Mouse (Mus musculus) E14TG2a.4 (cell line): Measurements from ENCODE around the gene Upp2.

Source experiments
- H3K27me3 ChIP-seq: 2 replicates; pipeline ENCODE4 v1.6.1; 2014; ENCODE audit warnings: low read length, control low read depth; ENCODE audit not compliant: insufficient read depth
- H3K36me3 ChIP-seq: 2 replicates; pipeline ENCODE4 v1.6.1; 2014; ENCODE audit warnings: low read length, control low read depth; ENCODE audit not compliant: insufficient read depth
- H3K4me1 ChIP-seq: replicated peaks from 2 replicates; pipeline ENCODE4 v1.6.1; 2014; ENCODE audit warnings: low read depth, low read length, control low read depth
- H3K4me3 ChIP-seq: replicated peaks from 2 replicates; pipeline ENCODE4 v1.5.1; 2014; ENCODE audit warnings: mild to moderate bottlenecking, low read length
- H3K9me3 ChIP-seq: 2 replicates; pipeline ENCODE4 v1.6.1; 2014; ENCODE audit warnings: low read length, control low read depth
- CTCF ChIP-seq: conservative IDR thresholded peaks from 2 replicates; pipeline ENCODE4 v1.5.1; 2014; ENCODE audit warnings: low read length
- NANOG ChIP-seq: IDR thresholded peaks from 2 replicates; pipeline ENCODE4 v1.6.1; 2014; ENCODE audit warnings: borderline replicate concordance, low read length, mixed read lengths
- POU5F1 ChIP-seq: IDR thresholded peaks from 2 replicates; pipeline ENCODE4 v1.6.1; 2014; ENCODE audit warnings: low read length, borderline replicate concordance

Gene Upp2

DNA sequence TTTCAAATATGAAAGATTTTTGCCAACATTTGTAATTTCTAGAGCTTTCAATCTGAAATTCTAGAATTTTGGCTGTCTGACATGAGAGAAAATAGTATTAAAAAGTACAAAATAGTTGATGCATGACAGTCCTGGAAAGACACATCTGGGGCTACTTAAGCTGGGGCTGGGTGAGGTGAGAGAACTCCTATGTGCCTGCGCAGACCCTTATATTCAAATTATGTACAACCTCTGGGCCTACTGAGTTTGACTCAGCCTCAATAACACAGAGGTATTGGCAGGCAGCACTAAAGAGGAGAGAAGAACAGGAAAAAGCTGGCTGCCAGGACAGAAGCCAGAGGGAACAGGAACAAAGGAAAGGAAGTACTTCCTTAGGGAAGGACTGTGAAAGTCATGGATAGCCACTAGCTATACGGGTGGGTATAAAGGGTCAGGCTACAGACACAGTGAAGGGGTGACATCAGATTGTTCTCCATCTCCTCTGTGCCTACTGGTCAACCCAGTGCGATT lies 211.9 kb downstream of the Upp2 start:
- Histone ChIP-seq H3K36me3 (no peaks in the 10 kb centered on the region), H3K9me3 (no peaks in the 10 kb centered on the region), H3K4me3 (no peak overlapping the region), H3K4me1 (no peaks in the 10 kb centered on the region), H3K27me3 (no peaks in the 10 kb centered on the region)
- TF ChIP-seq CTCF (no peak), NANOG (no peak), POU5F1 (no peak)

DNA sequence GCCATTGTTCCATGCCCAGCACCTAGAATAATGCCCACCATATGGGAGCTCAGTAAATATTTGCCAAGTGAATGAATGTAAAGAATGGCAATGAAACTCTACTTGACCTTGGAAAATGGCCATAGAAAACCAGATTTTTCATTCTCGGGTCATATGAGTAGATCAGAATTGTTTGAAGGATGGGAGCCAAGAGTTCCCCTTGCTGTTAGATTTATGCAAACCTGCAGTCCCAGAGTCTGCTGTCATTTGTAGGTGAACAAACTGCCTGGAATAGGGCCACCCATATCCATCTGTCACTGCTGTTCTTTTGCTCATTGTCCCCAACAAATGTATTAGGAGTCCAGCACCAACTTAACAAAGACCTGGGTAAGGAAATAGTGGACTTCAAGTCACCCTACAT lies 216.4 kb downstream of the Upp2 start:
- Histone ChIP-seq H3K4me3 (no peak overlapping the region), H3K27me3 (no peaks in the 10 kb centered on the region), H3K9me3 (no peaks in the 10 kb centered on the region), H3K4me1 (no peaks in the 10 kb centered on the region), H3K36me3 (no peaks in the 10 kb centered on the region)
- TF ChIP-seq NANOG (no peak), CTCF (no peak), POU5F1 (no peak)

DNA sequence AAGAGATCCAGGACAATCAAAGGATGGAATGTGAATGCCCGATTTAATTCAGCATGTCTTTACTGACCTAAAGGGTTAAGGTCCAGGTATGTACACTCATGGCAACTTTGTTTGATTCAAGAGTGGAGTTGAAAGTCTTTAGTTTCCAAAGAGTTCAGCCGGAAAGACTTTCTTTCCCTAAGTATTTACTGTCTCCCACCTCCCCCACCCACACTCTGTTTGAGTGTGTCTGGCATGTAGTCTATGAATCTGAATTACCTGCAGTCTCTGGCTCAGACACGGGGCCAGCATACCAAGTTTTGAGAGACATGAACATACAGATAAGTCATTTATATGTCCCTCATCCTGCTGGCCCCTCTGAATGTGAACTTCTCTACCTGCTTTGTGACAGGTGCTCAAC lies 219.1 kb downstream of the Upp2 start:
- TF ChIP-seq NANOG, result no peak
- no peak for TF ChIP-seq CTCF
- no peak for TF ChIP-seq POU5F1
- no peaks in the 10 kb centered on the region for H3K9me3 ChIP-seq
- H3K36me3 ChIP-seq, result no peaks in the 10 kb centered on the region
- H3K4me1 ChIP-seq, result no peaks in the 10 kb centered on the region
- no peaks in the 10 kb centered on the region for H3K27me3 ChIP-seq
- H3K4me3 ChIP-seq, result no peak overlapping the region

DNA sequence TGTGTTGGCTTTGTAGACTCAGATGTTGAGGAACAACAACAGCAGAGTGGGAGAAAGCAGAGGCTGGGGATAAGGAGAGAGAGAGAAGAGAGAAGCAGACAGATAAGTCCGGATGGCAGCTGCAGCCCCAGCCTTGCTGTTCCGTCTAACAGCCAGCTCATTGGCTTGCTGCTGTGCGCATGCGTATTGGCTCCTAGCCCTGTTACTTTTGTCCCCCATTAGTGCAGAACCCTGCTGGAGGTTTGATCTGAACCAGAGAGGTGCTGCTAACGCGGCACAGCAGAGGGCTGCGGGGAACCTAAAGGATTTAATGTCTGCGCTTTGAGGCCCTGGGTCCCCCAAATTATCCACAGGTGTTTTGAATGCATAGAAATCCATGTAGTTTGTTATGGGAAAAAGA lies 219.6 kb downstream of the Upp2 start:
- Histone ChIP-seq H3K36me3 (no peaks in the 10 kb centered on the region), H3K4me3 (no peak overlapping the region), H3K9me3 (no peaks in the 10 kb centered on the region), H3K27me3 (no peaks in the 10 kb centered on the region), H3K4me1 (no peaks in the 10 kb centered on the region)
- TF ChIP-seq POU5F1 (no peak), CTCF (no peak), NANOG (no peak)

DNA sequence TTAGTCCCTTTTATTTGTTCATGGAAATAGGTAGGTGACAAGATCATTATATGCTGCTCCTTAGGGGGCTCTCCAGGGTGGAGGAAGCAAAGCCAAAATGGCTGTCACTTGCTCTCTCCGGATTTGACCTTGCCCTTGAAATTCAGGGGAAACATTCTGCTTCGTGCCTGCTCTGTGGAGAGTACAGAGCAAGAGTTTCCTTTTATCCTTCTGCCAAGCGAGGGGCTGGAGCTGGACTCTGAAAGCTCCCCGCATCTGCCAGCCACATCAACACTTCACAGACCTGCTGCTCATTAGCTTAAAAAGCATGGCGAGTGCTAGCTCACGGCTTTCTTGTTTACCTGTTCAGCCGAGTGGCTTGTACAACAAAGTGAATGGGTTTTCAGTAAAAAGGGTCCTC lies 220.3 kb downstream of the Upp2 start:
- H3K4me1 ChIP-seq, result no peaks in the 10 kb centered on the region
- H3K36me3 ChIP-seq, result no peaks in the 10 kb centered on the region
- no peaks in the 10 kb centered on the region for H3K27me3 ChIP-seq
- TF ChIP-seq NANOG (no peak), POU5F1 (no peak), CTCF (no peak)
- no peaks in the 10 kb centered on the region for H3K9me3 ChIP-seq
- H3K4me3 ChIP-seq, result no peak overlapping the region

DNA sequence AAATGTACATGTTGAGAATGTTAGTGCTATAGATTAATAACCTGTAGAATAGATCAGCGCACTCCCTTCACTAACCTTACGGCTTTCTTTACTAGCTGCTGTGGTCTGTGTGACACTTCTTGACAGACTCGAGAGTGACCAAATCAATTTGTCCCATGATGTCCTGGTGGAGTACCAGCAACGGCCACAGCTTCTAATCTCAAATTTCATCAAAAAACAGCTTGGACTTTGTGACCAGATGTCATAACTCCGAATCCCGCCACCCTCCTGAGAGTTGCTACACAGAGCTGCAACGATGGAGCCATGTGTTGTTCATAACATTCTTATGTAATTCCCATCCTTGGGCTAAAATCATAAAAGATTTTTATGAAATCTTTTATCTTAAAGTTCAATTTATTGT lies 222.8 kb downstream of the Upp2 start:
- no peaks in the 10 kb centered on the region for H3K9me3 ChIP-seq
- TF ChIP-seq NANOG, result no peak
- TF ChIP-seq POU5F1, result no peak
- TF ChIP-seq CTCF, result no peak

DNA sequence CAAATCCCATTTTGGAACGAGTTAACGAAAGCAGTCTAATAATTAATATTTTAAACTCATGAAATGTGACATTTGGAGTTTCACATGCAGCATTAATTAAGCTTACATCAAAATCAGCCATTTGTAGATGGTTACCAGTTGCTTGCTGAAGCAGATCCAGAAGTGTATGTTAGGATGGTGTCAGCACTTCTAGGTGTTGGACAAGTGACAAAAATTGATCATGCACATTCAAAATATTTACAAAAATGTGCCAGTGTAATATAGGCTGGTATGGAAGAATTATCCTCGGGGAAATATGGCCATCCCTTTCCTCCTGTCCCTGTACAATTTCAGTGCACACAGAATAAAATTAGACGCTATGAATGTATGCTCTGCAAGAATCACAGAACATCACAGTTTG lies 223.3 kb downstream of the Upp2 start:
- no peaks in the 10 kb centered on the region for H3K4me1 ChIP-seq
- H3K4me3 ChIP-seq, result no peak overlapping the region
- H3K36me3 ChIP-seq, result no peaks in the 10 kb centered on the region
- no peaks in the 10 kb centered on the region for H3K9me3 ChIP-seq
- H3K27me3 ChIP-seq, result no peaks in the 10 kb centered on the region
- no peak for TF ChIP-seq NANOG
- TF ChIP-seq CTCF, result no peak
- no peak for TF ChIP-seq POU5F1

More for the DNA sequence above, 222.8 kb downstream of the Upp2 start:
- Histone ChIP-seq H3K4me3 (no peak overlapping the region), H3K27me3 (no peaks in the 10 kb centered on the region), H3K36me3 (no peaks in the 10 kb centered on the region), H3K4me1 (no peaks in the 10 kb centered on the region)

DNA sequence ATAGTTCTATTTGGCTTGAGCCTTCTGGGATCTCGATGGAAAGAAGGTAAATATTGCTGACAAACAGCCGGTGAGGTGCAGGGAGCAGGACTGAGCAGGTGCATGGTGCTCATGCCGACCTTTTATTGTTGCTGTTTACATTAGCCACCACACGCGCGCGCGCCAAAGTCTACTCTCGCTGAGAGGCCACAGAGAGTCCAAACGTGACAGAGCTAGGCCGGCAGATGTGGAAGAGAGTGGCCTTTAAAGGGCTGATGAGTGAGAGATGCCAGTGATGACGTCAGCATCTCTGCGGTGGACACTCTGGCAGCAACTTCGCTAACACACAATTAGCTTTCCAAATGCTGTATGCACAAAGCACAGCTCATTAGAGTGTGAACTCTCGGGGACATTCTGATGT lies 227.4 kb downstream of the Upp2 start:
- Histone ChIP-seq H3K9me3 (no peaks in the 10 kb centered on the region), H3K4me1 (no peaks in the 10 kb centered on the region), H3K27me3 (no peaks in the 10 kb centered on the region), H3K4me3 (no peak overlapping the region), H3K36me3 (no peaks in the 10 kb centered on the region)
- no peak for TF ChIP-seq NANOG
- no peak for TF ChIP-seq POU5F1

DNA sequence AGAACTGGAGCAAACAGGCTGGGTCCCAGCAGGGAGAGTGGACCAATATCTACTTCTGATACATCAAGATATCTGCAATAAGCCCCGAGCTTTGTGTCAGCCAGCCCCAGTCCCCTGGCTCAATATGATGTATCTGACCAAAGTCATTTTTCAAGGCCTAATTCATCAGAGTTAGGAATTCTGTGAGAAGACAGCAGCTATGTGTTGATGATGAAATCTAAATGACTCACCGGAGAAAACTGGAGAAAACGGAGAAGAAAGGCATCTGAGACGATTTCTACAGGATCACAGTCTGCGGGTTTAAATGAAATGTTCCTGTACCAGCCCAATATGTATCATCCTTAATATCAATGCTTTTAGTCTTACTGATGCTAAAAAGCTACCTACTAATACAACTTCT lies 228.3 kb downstream of the Upp2 start:
- Histone ChIP-seq H3K27me3 (no peaks in the 10 kb centered on the region), H3K9me3 (no peaks in the 10 kb centered on the region), H3K36me3 (no peaks in the 10 kb centered on the region), H3K4me3 (no peak overlapping the region), H3K4me1 (no peaks in the 10 kb centered on the region)
- no peak for TF ChIP-seq POU5F1
- TF ChIP-seq CTCF, result no peak
- TF ChIP-seq NANOG, result no peak
